Mouse (Mus musculus) brain, adult 2 months (tissue): ENCODE measurements around the gene Tmem104.

Source experiments
- DNase-seq: peaks from one replicate; pipeline ENCODE4 v3.0.0; 2011; ENCODE audit warnings: low read depth, low spot score

Gene Tmem104

GRCm38 (mm10) chr11:115264862-115265668 lies 77.8 kb downstream of the Tmem104 start:
- peak; percentile 34 for DNase-seq

DNA sequence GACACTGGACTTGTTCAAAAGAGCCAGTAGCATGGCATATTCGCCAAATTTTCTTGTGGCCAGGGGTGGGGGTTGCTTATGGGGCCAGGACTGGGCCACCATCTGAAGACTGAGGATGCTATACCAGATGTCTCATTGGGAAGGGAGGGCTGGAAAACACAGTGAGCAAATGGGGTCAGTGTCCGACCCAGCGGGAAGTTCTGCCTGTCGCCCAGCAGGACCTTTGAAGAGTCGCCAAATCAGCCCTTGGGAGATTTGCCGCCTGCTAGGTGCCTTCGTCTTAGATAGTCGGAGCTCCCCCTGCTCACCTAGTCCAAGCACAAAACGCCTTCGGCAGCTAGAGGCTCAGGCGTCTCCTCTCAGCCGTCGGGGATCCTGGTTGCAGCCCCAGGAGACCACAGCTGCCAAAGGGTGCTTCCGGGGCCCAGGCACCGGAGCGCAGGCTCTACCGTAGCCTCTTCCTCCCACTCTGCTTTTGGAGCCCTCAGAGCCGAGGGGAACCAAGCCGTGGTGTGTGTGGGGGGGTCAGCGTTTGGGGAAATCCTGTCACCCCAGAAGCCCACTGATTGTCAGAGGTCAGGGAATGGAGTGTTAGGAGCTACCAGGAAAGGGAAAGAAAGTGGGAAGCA lies 78.6 kb downstream of the Tmem104 start:
- DNase-seq = peak; percentile 84

- peak; percentile 63 for DNase-seq
Measured at GRCm38 (mm10) chr11:115266400-115266778, 79.1 kb downstream of the Tmem104 start.

DNA sequence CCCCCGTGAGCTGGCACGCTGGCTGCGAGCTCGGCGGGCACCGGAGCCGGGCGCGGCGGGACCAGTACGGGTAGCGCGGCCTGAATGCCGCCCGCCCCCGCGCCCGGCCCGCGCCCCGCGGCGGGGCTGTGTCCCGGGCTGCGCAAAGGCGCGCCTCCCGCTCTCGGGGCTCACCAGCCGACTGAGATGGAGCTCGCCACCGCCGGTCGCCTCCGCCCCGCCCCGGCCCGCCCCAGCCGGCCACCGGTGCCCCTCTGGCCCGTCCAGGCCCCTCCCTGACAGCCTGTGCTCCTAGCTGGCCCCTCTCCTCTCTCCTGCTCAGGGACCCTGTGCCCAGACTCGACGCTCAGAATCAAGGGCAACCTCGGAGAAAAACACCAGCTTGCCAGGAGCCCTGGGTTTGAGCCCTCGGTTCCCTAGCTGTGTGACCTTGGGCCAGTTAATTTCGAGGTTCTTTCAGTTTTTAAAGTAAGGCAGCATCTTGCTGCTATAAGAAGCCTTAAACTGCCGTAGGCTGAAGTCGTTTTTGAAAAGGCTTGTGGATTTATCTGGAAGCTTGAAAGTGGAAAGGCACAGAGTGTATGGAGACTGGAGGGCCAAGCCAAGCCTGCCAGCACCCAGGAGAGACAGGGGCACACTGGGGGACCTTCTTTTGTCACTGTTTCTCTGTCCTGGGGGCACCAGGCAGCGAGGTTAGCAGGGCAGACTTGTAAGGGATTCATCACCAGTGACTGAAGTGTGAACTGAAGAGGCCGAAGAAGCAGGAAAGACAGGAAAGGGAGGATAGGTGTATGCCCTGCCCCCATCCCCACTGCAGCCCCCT lies 80.0 kb downstream of the Tmem104 start, which contains the start of gene Grin2c:
Gene Grin2c, minus strand, starts transcription at position 183 of the 823 bp plus-strand sequence.
- peak; percentile 62 for DNase-seq

DNA sequence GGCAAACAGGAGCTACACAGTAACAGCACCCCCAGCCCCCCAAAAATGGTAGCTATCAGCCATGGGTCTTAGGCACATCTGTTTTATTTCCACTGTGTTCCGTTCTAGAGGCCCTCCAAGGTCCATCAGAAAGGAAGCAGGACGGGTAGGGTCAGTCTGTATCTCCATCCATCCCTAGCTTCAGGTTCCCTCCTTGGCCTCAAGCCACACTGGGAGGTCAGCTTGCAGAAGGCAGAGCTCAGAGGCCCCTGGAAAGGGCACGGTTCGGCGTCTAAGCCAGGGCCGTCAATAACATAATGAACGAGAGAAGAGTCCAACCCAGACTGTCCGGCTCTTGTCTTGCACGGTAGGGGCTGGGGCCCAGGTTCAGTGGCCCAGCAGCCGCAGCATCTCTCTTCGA lies 80.7 kb downstream of the Tmem104 start:
- DNase-seq = peak; percentile 38

GRCm38 (mm10) chr11:115269330-115270066 lies 82.2 kb downstream of the Tmem104 start:
- no peak for DNase-seq

DNA sequence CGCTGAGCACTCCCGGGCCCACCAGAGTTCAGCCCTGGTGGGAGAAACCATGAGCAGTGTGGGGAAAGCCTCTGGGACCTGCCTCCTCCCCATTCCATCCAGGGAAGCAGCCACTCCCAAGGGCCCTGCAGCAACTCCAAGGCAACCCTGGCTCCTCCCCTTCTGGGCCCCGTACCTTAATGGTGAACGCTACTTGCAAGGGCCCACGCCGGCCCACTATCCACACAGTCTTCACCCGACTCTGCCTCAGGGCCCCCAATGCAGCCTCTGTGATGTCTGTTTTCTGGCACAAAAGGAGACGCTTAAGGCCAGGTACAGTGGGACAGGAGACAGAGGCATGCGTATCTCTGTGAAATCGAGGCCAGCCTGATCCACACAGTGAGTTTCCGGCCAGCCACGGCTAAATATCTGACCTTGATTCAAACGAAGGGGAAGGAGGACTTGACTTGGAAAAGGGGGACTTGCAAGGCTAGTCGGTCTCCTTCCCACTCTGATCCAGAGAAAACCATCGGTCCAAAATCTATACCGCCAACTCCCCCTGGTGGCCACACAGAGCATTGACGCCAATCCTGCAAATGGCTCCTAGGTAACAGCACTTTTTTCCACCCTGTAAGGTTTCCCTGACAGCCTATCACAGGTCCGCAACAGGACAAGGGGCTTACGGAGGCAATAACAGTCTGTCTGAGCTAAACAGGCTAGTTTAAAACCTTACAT lies 83.0 kb downstream of the Tmem104 start:
- peak; percentile 93 for DNase-seq

DNA sequence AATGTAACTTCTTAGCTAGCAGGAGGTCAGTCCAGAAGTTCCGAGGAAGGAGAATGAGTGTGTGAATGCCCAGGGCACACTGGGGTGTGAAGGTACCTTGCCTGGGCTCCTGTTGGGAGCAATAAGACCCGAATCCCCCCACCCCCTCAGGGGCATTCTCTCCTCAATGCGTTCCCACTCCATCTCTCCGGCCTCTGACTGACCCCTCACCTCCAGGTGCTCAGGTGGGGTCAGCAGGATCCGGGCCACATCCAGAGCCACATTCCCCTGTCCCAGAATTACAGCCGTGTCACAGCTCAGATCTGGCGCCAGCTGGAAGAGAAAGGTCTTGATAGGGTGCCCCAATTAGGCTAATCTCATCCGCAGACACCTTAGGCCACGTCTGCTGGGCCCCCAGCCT lies 83.8 kb downstream of the Tmem104 start:
- DNase-seq = no peak

GRCm38 (mm10) chr11:115271481-115271880 lies 84.2 kb downstream of the Tmem104 start:
- no peak for DNase-seq

DNA sequence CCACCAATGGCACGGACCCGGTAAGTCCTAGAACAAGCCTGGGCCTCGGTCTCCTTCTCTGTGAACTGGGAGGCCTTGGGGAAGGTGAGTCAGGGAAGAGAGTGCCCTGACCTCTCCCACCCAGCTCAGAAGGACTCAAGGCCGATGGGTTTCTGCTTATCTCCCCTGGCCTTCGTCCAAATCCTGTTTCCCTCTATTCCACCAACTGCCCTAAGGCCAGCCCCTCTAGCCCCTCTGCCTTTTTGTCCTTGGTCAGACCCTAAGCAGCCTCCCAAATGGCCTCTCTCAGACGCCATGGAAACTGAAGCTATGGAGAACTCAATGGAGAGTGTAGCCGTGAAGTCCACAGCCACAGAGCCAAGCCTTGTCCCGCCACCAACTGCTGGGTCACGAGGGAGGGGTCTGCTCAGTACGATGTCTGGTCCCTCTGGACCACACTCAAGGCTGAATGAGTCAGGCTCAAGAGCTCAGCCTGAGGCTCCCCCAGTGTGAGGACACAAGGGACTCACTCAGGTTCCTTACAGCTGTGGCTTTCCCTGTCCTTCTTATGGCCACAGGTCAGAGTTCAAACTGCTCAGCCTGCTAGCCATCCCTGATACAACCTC lies 85.7 kb downstream of the Tmem104 start:
- no peak for DNase-seq

- DNase-seq = no peak
Measured at GRCm38 (mm10) chr11:115273735-115274134, 86.4 kb downstream of the Tmem104 start.

- DNase-seq = no peak
Measured at GRCm38 (mm10) chr11:115274178-115274577, 86.9 kb downstream of the Tmem104 start.

DNA sequence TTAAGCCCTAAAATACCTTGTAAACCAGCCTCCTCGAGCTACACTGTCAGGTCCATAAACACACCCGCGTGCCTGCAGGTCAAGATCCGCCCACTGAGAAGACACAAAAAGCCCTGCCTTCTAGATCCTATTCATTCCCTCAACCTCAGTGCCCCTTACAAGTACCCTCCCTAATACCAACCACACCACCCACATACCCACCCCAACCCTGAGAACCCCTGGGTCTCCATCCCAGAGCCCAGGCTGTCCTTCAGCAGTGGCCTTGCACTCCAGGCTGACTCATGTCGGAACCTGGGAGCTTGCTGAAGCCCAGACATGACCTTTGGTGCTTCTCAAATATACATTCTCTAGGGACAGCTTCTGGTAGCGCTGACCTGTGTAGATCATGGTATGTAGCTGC lies 87.5 kb downstream of the Tmem104 start:
- DNase-seq = no peak

DNA sequence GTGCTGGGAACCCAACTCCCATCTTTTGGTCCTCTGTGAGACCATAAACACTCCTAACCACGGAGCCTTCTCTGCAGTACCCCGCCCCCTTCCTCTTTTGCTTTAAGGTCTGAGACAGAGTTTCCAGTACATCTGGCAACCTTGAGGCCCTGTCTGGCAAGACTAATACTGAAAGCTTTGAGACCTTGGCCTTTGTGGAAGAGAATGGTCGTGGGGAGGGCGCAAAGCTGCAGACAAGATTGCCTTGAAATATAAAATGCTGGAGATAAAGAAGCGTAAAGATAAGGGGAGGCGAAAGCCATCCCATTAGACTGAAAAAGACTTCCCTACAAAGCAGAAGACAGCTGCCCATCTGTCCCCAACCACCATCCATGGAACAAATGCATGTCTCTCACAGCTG lies 88.2 kb downstream of the Tmem104 start:
- no peak for DNase-seq

DNA sequence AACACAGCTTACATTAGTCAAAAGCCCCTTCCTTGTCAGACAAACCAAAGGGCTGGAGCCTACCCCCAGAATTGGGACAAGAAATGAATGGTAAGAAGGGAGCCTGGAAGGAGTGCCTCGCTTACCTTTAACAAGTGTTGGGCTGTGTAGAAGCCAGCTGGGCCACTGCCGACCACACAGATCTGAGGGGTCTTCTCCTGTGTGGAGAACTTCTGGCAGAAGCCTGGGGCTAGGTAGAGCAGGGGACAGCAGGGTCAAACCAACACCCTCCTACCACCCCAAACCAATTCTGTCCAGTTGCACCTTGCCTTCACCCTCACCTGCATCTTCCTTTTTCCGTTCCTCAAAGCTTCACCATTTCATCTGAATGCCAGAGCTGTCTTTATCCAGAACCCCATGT lies 88.7 kb downstream of the Tmem104 start:
- no peak for DNase-seq

DNA sequence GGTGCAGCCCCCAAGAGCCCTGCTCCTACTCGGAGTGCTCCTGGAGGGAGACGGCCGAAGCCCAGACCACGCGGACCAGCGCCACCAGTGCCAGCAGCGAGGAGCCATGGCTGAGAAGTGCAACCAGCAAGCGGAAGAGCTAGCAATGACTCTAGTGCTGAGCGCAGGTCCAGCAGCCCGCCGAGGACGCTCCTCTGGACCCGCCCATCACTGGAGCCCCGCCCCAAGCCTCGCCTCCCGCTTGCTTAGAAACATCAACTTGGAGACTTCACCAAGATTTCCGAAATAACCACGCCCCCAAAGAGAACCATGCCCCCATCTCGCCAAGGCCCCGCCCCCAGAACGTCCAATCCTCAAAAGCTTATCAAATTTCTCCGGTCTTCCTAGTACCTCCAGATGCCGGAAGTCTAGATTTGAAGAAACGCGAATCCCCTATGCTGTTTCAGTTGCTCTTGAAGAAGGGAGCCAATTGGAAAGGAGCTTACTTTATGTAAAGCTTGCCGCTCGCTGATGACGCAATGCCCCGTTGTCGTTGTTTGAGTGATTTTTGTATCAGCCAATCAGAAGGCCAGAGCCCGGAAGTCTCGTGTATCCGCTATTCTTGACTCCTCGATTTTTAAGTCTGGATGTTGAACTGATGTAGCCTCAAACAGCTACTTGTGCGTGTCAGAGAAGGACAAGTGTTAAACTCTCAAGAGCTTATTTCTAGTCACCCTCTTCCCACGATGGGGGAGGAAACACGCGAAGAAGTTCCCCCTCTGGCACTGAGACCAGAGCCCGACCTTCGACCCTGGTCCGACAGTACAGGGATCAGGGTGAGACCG lies 89.7 kb downstream of the Tmem104 start, which contains the start of gene Fdxr:
Gene Fdxr, minus strand, starts transcription at position 271 of the 824 bp plus-strand sequence.
- DNase-seq = peak; percentile 100

GRCm38 (mm10) chr11:115277604-115277975 lies 90.3 kb downstream of the Tmem104 start:
- DNase-seq = no peak

DNA sequence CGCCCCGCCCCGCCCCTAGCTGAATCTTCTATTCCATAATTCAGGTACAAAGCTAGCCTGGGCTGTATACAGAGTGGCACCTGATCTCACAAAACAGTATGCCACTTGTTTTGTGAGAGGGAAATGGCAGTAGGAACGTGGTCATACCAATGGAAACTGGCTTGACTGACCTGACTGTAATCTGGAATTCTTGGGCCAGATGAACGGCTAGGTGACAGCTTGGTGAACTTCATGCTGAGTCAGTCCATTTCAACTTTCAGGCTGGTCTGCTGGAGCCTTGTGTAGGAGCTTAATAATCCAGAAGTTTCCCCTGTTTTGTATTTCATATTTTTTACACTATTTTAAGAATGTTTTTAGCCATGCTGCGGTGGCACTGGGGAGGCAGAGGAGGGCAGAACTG lies 90.9 kb downstream of the Tmem104 start:
- no peak for DNase-seq

GRCm38 (mm10) chr11:115279726-115280125 lies 92.4 kb downstream of the Tmem104 start:
- no peak for DNase-seq

DNA sequence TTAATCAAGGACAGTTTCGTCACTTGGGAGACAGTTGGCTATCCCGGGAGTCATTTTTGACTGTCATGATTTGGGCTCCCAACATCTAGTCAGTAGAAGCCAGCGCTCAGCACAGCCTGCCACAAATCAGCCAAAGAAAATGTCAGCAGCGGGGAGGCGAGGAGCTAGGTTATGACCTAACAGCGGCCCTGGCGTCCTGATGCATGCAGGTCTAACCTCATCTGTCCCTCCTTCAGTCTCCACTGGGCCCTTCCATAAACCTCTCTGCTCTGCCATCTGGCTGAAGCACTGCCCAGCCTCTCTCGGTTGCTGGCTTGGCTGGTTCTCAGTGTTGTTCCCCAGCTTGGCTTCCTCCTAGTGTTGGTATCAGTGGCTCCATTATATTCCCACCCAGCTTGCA lies 95.0 kb downstream of the Tmem104 start:
- DNase-seq = no peak
